Mouse (Mus musculus) embryonic fibroblast, embryonic 13.5 days (primary cell): ENCODE measurements around the gene Hoxb8.
A peak's percentile ranks its signal among the peaks of the same experiment; 100 is the strongest.

Experiments used
- CTCF ChIP-seq: IDR thresholded peaks from 2 replicates; pipeline ENCODE4 v1.5.1; 2011; ENCODE audit warnings: mild to moderate bottlenecking, control low read depth, low read length, moderate library complexity, borderline replicate concordance; ENCODE audit not compliant: insufficient read depth
- POLR2A ChIP-seq: IDR thresholded peaks from 2 replicates; pipeline ENCODE4 v1.6.1; 2011; ENCODE audit warnings: low read depth, mild to moderate bottlenecking, control low read depth, low read length, moderate library complexity

GRCm38 (mm10) chr11:96252541-96253120 is 29.1 kb upstream of the Hoxb8 start:
- TF ChIP-seq POLR2A (peak; percentile 28; the same call in 1 of the 2 replicates), CTCF (no peak)
